Mouse (Mus musculus) G1E (cell line): ENCODE results near the gene Rasa3. TPM values are rescaled to one million over a fixed set of nuclear protein-coding genes. Genes with fewer than 3 reads are reported as not detected.

Experiments used
- ATAC-seq: 2 replicates; pipeline ENCODE4 v1.8.0; 2016; ENCODE audit warnings: mild to moderate bottlenecking; ENCODE audit not compliant: insufficient number of reproducible peaks, poor library complexity, low FRiP score, severe bottlenecking; ENCODE audit errors: extremely low read depth
- DNase-seq: peaks from one replicate; pipeline ENCODE4 v3.0.0; 2012; ENCODE audit warnings: low spot score
- H3K27me3 ChIP-seq: 2 replicates; pipeline ENCODE4 v1.6.1; 2012; ENCODE audit warnings: mild to moderate bottlenecking, low read length, inconsistent platforms; ENCODE audit not compliant: insufficient read depth
- H3K36me3 ChIP-seq: replicated peaks from 2 replicates; pipeline ENCODE3; 2012; ENCODE audit warnings: mild to moderate bottlenecking, inconsistent platforms
- H3K4me1 ChIP-seq: 2 replicates; pipeline ENCODE4 v1.6.1; 2012; ENCODE audit warnings: low read depth, low read length, inconsistent platforms, mixed read lengths; ENCODE audit not compliant: insufficient read depth
- H3K4me3 ChIP-seq: 2 replicates; pipeline ENCODE4 v1.5.1; 2012; ENCODE audit warnings: low read depth, mild to moderate bottlenecking, inconsistent platforms, low read length, moderate library complexity, mixed read lengths
- H3K9me3 ChIP-seq: replicated peaks from 2 replicates; pipeline ENCODE4 v1.6.1; 2012; ENCODE audit warnings: inconsistent platforms
- CTCF ChIP-seq: IDR thresholded peaks from 2 replicates; pipeline ENCODE4 v1.5.1; 2012; ENCODE audit warnings: low read depth, low read length, inconsistent platforms, mixed read lengths
- GATA1 ChIP-seq: IDR thresholded peaks from 2 replicates; pipeline ENCODE4 v1.6.1; 2012; ENCODE audit warnings: borderline replicate concordance, low read length, inconsistent platforms, mixed read lengths
- GATA2 ChIP-seq: IDR thresholded peaks from 2 replicates; pipeline ENCODE4 v1.6.1; 2012; ENCODE audit warnings: low read depth, low read length, inconsistent platforms, borderline replicate concordance
- POLR2AphosphoS5 ChIP-seq: IDR thresholded peaks from 2 replicates; pipeline ENCODE4 v1.6.1; 2012; ENCODE audit warnings: low read depth, low read length, inconsistent platforms; ENCODE audit not compliant: insufficient replicate concordance
- TAL1 ChIP-seq: conservative IDR thresholded peaks from 2 replicates; pipeline ENCODE4 v1.6.1; 2012; ENCODE audit warnings: low read depth, low read length, inconsistent platforms, mixed read lengths
- polyA plus RNA-seq: library from polyadenylated mRNA; stranded (reverse); fragments of >175 nt; gene quantifications from 2 replicates; pipeline ENCODE4 v1.2.3, GENCODE M21; 2012
- total RNA-seq, 2 experiments: library from RNA; stranded (forward) in 1 of 2; stranded (reverse) in 1 of 2; fragments of 200-1000 nt in 1 of 2; fragments of >200 nt in 1 of 2; fragmentation: Nextera tagmentation in 1 of 2; gene quantifications; 2 replicates each; pipeline ENCODE4 v1.2.3; 2014 to 2017

Gene Rasa3
- total RNA-seq (2014; fragmentation: Nextera tagmentation) (not detected in 2 replicates), total RNA-seq (2017) (0.11 and 0.12 TPM in 2 replicates), polyA plus RNA-seq (0.02 TPM in 2 replicates)

DNA sequence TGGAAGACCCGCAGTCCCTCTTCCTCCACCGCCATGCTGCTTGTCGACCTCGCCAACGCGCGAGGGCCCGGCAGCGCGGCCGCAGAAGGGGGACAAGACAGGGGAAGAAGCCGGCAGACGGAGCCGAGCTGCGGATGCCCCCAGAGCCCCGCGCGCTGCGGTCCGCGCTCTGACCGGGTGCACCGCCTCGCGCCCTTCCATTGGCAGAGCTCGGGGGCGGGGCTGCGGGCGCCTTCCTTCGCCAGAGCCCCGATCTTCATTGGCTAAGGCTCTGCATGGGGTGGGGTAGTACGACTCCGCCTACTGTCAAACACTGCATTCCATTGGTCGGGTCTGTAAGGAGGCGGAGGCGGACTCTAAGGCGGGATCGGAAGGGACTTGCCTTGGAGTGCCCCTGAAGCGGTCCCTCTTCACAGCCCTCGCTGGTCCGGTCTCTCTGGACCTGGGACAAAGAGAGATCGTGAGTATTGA lies at the start of gene Rasa3:
Gene Rasa3, minus strand, starts transcription at position 191 of the 471 bp plus-strand sequence.
- no peaks in the 10 kb centered on the region for H3K9me3 ChIP-seq
- DNase-seq (no peak), ATAC-seq (no peak)
- no peak within 1 kb of the TSS for H3K4me3 ChIP-seq
- TF ChIP-seq GATA1 (no peak), CTCF (no peak), TAL1 (no peak), POLR2AphosphoS5 (no peak), GATA2 (no peak)
- 0 out of 2 replicates have a peak, but pooled peaks cover 3% of the 10 kb centered on the region for H3K27me3 ChIP-seq
- H3K4me1 ChIP-seq, result no peaks in the 10 kb centered on the region
- H3K36me3 ChIP-seq, result no peaks in the 10 kb centered on the region

DNA sequence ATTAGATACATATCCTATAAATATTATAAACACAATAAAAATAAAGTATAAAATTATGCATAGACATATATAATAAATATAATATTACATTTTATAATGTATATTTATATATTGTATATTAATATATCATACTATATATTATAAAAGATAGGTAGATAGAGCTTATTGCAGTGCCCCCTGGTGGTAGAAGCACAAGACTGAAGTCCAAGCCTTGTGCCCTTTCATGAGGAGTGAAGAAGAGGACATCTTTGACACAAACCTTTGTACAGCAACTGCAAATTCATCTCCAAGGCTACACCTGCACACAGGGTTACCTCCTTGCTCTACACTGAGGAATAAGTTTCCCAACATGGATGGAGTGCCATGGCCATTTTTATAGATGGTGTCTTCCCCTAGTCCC lies 48.3 kb upstream of the Rasa3 start:
- H3K36me3 ChIP-seq, result no peaks in the 10 kb centered on the region
- no peak overlapping the region for H3K4me3 ChIP-seq
- no peaks in the 10 kb centered on the region for H3K4me1 ChIP-seq
- peak; percentile 29; the same call in 1 of the 2 replicates for TF ChIP-seq CTCF
- no peak for TF ChIP-seq GATA1
- DNase-seq, result no peak
- peaks cover 4% of the 10 kb centered on the region; the same call in 1 of the 2 replicates for H3K27me3 ChIP-seq
- ATAC-seq, result no peak
- no peaks in the 10 kb centered on the region for H3K9me3 ChIP-seq

DNA sequence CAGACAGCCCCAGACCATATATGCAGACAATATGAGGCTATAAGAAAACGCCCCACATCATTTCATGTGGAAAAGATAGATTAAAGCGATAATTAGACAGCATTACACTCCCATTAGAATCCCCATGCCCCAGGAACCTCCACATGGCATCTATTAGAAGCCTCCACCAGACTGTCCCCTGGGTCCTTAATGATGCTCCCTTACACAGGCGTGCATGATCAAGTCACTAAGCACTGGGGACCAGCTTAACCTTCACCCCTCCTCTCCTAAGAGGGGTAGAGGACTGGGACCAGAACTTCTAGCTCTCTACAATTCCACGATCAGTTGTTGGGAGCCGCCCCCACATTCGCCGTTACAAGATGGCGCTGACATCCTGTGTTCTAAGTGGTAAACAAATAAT lies 41.6 kb upstream of the Rasa3 start:
- H3K9me3 ChIP-seq, result no peaks in the 10 kb centered on the region
- ATAC-seq (no peak), DNase-seq (no peak)
- no peaks in the 10 kb centered on the region for H3K27me3 ChIP-seq
- H3K4me1 ChIP-seq, result no peaks in the 10 kb centered on the region
- no peaks in the 10 kb centered on the region for H3K36me3 ChIP-seq
- no peak overlapping the region for H3K4me3 ChIP-seq
- TF ChIP-seq GATA2 (no peak), GATA1 (no peak), POLR2AphosphoS5 (no peak), CTCF (no peak), TAL1 (no peak)

DNA sequence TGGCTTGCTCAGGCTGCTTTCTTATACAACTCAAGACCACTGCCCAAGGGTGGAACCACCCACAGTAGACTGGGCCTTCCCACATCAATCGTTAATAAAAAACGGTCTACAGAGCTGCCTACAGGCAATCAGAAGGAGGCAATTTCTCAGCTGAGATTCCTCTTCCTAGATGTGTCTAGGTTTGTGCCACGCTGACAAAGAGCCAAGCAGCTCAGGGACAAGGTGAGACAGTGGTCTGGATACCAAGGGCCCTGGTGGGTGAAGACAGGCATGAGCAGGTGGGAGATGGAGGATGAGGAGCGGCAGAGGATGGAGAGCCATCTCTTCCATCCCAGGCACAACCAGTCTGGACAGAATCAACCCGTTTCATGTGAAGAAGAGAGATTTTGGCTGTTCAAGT lies 31.1 kb upstream of the Rasa3 start:
- Histone ChIP-seq H3K36me3 (no peaks in the 10 kb centered on the region), H3K9me3 (no peaks in the 10 kb centered on the region), H3K27me3 (peaks cover 5% of the 10 kb centered on the region), H3K4me3 (no peak overlapping the region), H3K4me1 (no peaks in the 10 kb centered on the region)
- no peak for TF ChIP-seq POLR2AphosphoS5
- no peak for TF ChIP-seq CTCF
- TF ChIP-seq GATA2, result no peak
- TF ChIP-seq GATA1, result no peak
- ATAC-seq, result no peak
- no peak for DNase-seq

DNA sequence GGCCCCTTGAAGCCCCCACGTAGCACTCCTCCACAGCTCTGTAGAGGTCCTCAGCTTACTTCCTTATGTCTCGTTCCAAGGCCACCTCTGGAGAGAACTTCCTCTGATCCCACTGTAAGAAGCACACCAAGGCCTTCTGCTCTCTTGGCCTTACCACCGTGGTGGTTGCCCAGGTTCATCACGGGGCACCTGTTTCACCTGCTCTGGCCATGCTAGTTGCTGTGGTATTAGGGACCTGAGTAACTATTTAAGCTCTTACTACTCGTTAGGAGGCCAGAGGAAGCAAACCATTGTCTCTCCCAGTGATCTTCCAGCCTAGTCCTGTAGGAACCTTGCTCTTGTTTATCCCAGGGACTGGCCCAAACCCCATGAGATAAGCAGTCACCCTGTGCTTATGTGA lies 29.5 kb upstream of the Rasa3 start:
- Histone ChIP-seq H3K4me3 (no peak overlapping the region), H3K27me3 (peaks cover 12% of the 10 kb centered on the region), H3K36me3 (no peaks in the 10 kb centered on the region), H3K9me3 (no peaks in the 10 kb centered on the region), H3K4me1 (no peaks in the 10 kb centered on the region)
- DNase-seq (no peak), ATAC-seq (no peak)
- TF ChIP-seq CTCF, result no peak
- no peak for TF ChIP-seq GATA2
- no peak for TF ChIP-seq GATA1
- no peak for TF ChIP-seq TAL1
- no peak for TF ChIP-seq POLR2AphosphoS5

DNA sequence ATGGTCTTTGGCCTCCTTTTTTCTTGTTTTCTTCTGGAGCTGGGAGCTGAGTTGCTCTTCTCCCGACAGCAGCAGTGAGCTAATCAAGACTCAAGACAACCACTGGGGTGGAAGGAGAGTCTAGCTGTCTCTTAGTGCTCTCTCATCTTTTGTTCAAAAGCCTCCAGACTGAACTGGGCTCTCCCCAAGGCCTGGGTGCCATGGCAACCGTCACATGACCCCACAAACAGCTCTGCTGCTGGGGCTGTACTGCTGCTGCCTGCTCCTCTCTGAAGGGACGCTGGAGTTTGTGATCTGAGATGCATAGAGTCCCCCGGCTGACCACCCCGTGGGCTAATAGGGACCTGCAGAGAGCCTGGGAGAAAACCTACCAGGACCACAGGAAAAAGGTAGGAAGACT lies 28.3 kb upstream of the Rasa3 start, which contains the start of gene Cfap97d2:
Gene Cfap97d2, plus strand, starts transcription at position 222 of the 400 bp plus-strand sequence.
- H3K36me3 ChIP-seq, result no peaks in the 10 kb centered on the region
- no peaks in the 10 kb centered on the region for H3K4me1 ChIP-seq
- ATAC-seq (no peak), DNase-seq (no peak)
- TF ChIP-seq POLR2AphosphoS5, result no peak
- TF ChIP-seq CTCF, result no peak
- TF ChIP-seq GATA1, result no peak
- TF ChIP-seq GATA2, result no peak
- no peak for TF ChIP-seq TAL1
- no peak within 1 kb of the TSS for H3K4me3 ChIP-seq
- H3K27me3 ChIP-seq, result peaks cover 12% of the 10 kb centered on the region
- H3K9me3 ChIP-seq, result no peaks in the 10 kb centered on the region

DNA sequence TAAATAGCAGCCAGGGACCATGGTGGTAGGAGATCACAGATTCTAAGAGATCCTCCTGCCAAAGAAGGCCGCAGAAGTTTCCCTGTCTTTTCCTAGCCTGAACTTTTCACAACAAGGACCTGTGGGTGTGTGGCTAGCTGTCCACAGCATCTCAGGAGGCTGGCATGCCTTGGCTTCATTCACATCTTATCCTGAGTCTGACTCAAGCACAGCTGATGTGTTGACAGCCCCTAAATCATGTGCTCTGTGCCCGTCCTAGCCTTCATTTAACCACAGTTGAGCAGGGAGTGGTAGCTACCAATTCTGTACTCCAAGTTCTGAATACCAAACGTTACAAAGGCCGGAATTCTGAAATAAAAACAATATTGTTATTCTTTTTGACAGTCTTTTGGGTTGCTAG lies 26.9 kb upstream of the Rasa3 start:
- no peak for TF ChIP-seq TAL1
- TF ChIP-seq POLR2AphosphoS5, result no peak
- no peak for TF ChIP-seq GATA1
- no peak for TF ChIP-seq CTCF
- no peak for TF ChIP-seq GATA2
- ATAC-seq (no peak), DNase-seq (no peak)

More for the DNA sequence above, 26.9 kb upstream of the Rasa3 start:
- H3K9me3 ChIP-seq, result no peaks in the 10 kb centered on the region
- H3K27me3 ChIP-seq, result peaks cover 12% of the 10 kb centered on the region
- H3K4me1 ChIP-seq, result no peaks in the 10 kb centered on the region
- no peak overlapping the region for H3K4me3 ChIP-seq
- no peaks in the 10 kb centered on the region for H3K36me3 ChIP-seq
